Mouse (Mus musculus) cerebellum, adult 2 months (tissue): ENCODE results near the gene Fgd5. TPM values are rescaled to one million over a fixed set of nuclear protein-coding genes. Genes with fewer than 3 reads are reported as not detected.

ENCODE experiments used
- DNase-seq, 2 experiments: peaks; one replicate each; pipeline ENCODE4 v3.0.0; 2021
- H3K27ac ChIP-seq: fragments of 200-500 bp; 2 replicates; pipeline ENCODE4 v1.5.1; 2012; ENCODE audit warnings: low read length, control low read depth, inconsistent platforms; ENCODE audit not compliant: insufficient read depth
- H3K27me3 ChIP-seq: fragments of 200-500 bp; 2 replicates; pipeline ENCODE4 v1.6.1; 2012; ENCODE audit warnings: inconsistent platforms, mild to moderate bottlenecking, low read length, moderate library complexity; ENCODE audit not compliant: control insufficient read depth, insufficient read depth
- H3K4me1 ChIP-seq: fragments of 200-500 bp; 2 replicates; pipeline ENCODE4 v1.6.1; 2011; ENCODE audit warnings: low read length; ENCODE audit not compliant: control insufficient read depth, insufficient read depth
- H3K4me3 ChIP-seq: fragments of 200-500 bp; replicated peaks from 2 replicates; pipeline ENCODE3; 2011; ENCODE audit warnings: mild to moderate bottlenecking, low read depth, low read length, control low read depth; ENCODE audit not compliant: insufficient read depth
- CTCF ChIP-seq: fragments of 200-500 bp; IDR thresholded peaks from 2 replicates; pipeline ENCODE4 v1.5.1; 2011; ENCODE audit warnings: low read depth, mild to moderate bottlenecking, control low read depth, low read length, moderate library complexity, borderline replicate concordance; ENCODE audit not compliant: insufficient read depth
- POLR2A ChIP-seq: fragments of 200-500 bp; IDR thresholded peaks from 2 replicates; pipeline ENCODE4 v1.6.1; 2011; ENCODE audit warnings: low read length, control low read depth, borderline replicate concordance; ENCODE audit not compliant: insufficient read depth
- WGBS: fragments of 180-500 bp; shearing (Covaris S2); methylation state at CpG from one replicate; pipeline ENCODE4 v1.1.7; 2018; 5-methylcytosine and 5-hydroxymethylcytosine counted together
- polyA plus RNA-seq: library from polyadenylated mRNA; depleted of rRNA; stranded (reverse); fragments of >200 nt; gene quantifications from 2 replicates; pipeline ENCODE4 v1.2.3, GENCODE M21; 2012

Gene Fgd5
- polyA plus RNA-seq, 1 experiment: 4.9 TPM

GRCm38 (mm10) chr6:92013620-92014019 lies 34.9 kb downstream of the Fgd5 start:
- 83% methylated on average over 3 of the region's 3 CpGs for WGBS
- Histone ChIP-seq H3K27me3 (no peaks in the 10 kb centered on the region), H3K27ac (no peak overlapping the region), H3K4me1 (peaks cover 12% of the 10 kb centered on the region), H3K4me3 (no peak overlapping the region)
- TF ChIP-seq POLR2A: no peak
- TF ChIP-seq CTCF: no peak
- DNase-seq: no peak

DNA sequence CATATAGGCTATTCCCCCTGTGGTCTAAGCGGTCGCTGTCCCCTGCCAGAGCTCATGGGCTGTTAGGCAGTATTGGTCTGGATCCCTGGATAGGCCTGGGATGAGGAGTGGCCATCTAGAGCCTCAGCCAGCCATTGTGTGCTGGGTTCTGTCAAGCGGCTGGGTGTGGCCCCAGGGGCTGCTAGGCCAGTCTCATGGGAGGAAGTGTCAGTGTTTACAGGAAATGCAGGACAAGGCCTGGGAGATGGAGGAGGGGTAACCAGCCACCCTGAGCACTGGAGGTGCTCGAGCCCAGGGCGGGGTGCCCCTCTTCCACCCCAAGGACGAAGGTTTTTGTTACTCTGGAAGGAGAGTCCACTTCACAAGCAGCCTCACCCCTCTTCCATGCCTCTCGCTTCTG lies 36.3 kb downstream of the Fgd5 start:
- no peak for DNase-seq
- 94% methylated on average over 7 of the region's 7 CpGs for WGBS
- no peak for TF ChIP-seq CTCF
- no peak for TF ChIP-seq POLR2A
- no peaks in the 10 kb centered on the region for H3K27me3 ChIP-seq
- peaks cover 9% of the 10 kb centered on the region for H3K4me1 ChIP-seq
- H3K27ac ChIP-seq: no peak overlapping the region
- no peak overlapping the region for H3K4me3 ChIP-seq

DNA sequence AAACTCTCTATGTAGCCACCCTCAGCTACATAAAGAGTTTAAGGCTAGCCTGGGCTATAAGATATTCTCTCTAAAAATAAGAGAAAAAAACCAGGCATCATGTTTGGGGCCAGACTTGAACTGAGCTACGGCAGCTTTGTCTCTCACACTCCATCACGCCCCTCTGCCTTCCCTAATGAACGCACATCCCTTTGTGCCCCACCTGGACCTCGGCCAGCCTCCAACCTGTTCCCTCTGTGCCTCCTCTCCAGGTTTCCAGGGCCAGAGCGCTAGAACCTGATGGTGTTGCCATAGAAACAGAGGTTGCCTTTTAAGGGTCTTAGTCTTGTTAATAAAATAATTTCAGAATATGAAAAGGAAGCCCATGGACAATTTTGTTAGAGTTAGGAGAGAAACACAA lies 37.2 kb downstream of the Fgd5 start:
- H3K27me3 ChIP-seq: no peaks in the 10 kb centered on the region
- no peak overlapping the region for H3K4me3 ChIP-seq
- DNase-seq: no peak
- TF ChIP-seq POLR2A (no peak), CTCF (no peak)
- peaks cover 2% of the 10 kb centered on the region for H3K4me1 ChIP-seq
- no peak overlapping the region for H3K27ac ChIP-seq
- WGBS: 53% methylated on average over 5 of the region's 5 CpGs

DNA sequence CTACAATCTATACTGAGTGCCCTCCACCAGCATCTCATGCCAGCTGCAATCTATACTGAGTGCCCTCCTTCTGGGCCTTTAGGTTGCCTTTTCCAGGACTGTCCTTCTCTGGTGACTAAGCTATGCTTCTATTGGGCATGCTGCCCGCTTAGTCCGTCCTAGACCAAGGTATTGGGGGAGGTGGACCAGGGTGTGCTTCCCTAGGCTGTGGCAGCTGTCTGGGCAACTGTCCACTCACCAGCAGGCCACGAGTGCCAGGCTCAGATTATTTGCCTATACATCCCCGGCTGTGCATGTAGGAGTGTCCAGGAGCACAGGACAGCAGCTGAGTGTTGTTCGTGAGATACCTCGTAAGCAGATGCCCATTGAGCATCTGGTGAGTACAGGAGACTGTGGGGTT lies 38.1 kb downstream of the Fgd5 start:
- no peak overlapping the region for H3K4me3 ChIP-seq
- H3K4me1 ChIP-seq: no peaks in the 10 kb centered on the region; the same call in 1 of the 2 replicates
- WGBS: 47% methylated on average over 6 of the region's 6 CpGs
- no peak for TF ChIP-seq POLR2A
- H3K27ac ChIP-seq: no peak overlapping the region
- DNase-seq: no peak
- H3K27me3 ChIP-seq: no peaks in the 10 kb centered on the region

GRCm38 (mm10) chr6:92018421-92018820 lies 39.7 kb downstream of the Fgd5 start:
- TF ChIP-seq CTCF: no peak
- no peak for TF ChIP-seq POLR2A
- H3K27me3 ChIP-seq: no peaks in the 10 kb centered on the region
- H3K4me1 ChIP-seq: no peaks in the 10 kb centered on the region; the same call in 1 of the 2 replicates
- WGBS: 96% methylated on average over 6 of the region's 6 CpGs
- H3K4me3 ChIP-seq: no peak overlapping the region
- H3K27ac ChIP-seq: no peak overlapping the region
- DNase-seq: no peak

GRCm38 (mm10) chr6:92021061-92021460 lies 42.4 kb downstream of the Fgd5 start:
- TF ChIP-seq POLR2A: no peak
- Histone ChIP-seq H3K4me1 (no peaks in the 10 kb centered on the region; the same call in 1 of the 2 replicates), H3K27me3 (no peaks in the 10 kb centered on the region), H3K27ac (no peak overlapping the region), H3K4me3 (no peak overlapping the region)
- WGBS: 94% methylated on average over 9 of the region's 9 CpGs
- no peak for DNase-seq

DNA sequence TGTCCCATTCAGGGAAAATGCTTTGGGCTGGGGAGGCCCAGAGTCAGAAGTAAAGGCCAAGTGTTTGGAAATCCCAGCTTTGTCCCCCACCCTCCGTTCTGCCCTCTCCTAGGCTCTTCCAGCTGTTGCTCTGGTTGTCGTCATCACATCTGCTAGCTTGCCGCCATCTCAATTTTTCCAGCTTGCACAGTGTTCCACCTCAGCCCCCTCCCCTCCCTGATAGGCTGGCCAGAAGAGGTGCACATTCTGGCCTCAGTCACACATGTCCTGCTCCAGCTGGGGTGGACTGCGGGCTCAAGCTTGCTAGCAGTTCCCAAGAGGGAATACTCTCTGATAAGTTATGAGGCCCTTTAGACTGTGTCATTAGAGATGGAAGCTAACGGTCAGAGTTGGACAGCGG lies 42.8 kb downstream of the Fgd5 start:
- no peak for TF ChIP-seq CTCF
- H3K27me3 ChIP-seq: no peaks in the 10 kb centered on the region

DNA sequence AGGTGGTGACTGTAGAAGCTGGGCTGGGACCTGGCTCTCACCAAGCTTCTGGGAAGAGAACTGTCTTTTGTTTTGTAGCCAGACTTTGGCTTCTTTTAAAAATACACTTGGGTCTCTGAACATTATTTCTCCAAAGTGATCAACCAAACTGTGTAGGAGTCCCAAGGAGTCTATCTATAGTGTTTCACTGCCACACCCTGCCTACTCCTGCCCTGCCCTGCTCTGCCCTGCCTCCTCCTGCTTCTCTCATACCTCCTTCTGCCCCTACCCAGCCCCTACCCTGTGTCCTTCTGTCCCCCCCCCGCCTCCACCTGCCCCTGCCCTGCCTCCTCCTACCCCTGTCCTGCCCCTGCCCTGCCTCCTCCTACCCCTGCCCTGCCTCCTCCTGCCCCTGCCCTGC lies 46.6 kb downstream of the Fgd5 start:
- TF ChIP-seq CTCF (no peak), POLR2A (no peak)
- no peak overlapping the region for H3K27ac ChIP-seq
- DNase-seq: no peak
- no peak overlapping the region for H3K4me3 ChIP-seq
- WGBS: 67% methylated on average over 1 of the region's 1 CpGs
- no peaks in the 10 kb centered on the region for H3K4me1 ChIP-seq
- H3K27me3 ChIP-seq: no peaks in the 10 kb centered on the region

More for the DNA sequence above, 42.8 kb downstream of the Fgd5 start:
- DNase-seq: no peak
- Histone ChIP-seq H3K4me1 (no peaks in the 10 kb centered on the region; the same call in 1 of the 2 replicates), H3K4me3 (no peak overlapping the region), H3K27ac (no peak overlapping the region)
- 80% methylated on average over 6 of the region's 6 CpGs for WGBS

DNA sequence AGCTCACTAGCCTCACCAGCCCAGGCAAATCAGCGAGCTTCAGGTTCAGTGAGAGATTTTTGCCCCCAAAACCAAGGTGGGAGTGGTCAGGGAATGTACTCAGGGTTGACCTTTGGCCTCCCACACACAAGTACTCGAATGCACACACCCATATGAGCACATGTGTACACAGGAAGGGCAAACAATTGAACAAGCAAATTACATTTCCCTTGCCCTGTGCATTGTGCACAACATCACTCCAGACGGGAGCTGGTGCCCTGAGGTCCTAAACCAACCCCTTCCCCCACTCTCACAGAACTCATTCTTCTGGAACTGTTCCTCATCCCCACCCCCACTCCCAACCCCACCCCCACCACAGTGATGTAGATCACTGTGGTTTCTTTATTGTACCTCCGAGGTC lies 48.7 kb downstream of the Fgd5 start:
- Histone ChIP-seq H3K27me3 (no peaks in the 10 kb centered on the region), H3K4me3 (no peak overlapping the region), H3K4me1 (no peaks in the 10 kb centered on the region), H3K27ac (no peak overlapping the region)
- no peak for TF ChIP-seq POLR2A
- TF ChIP-seq CTCF: no peak
- no peak for DNase-seq
- WGBS: 88% methylated on average over 4 of the region's 4 CpGs
